Mouse (Mus musculus) B cell, adult 2 months (primary cell): ENCODE results near the gene Upf1.

Experiments
- DNase-seq, 2 experiments: peaks; one replicate each; pipeline ENCODE4 v3.0.0; 2022

Gene Upf1

GRCm38 (mm10) chr8:70317872-70318271 lies 35.2 kb downstream of the Upf1 start:
- DNase-seq, result no peak

DNA sequence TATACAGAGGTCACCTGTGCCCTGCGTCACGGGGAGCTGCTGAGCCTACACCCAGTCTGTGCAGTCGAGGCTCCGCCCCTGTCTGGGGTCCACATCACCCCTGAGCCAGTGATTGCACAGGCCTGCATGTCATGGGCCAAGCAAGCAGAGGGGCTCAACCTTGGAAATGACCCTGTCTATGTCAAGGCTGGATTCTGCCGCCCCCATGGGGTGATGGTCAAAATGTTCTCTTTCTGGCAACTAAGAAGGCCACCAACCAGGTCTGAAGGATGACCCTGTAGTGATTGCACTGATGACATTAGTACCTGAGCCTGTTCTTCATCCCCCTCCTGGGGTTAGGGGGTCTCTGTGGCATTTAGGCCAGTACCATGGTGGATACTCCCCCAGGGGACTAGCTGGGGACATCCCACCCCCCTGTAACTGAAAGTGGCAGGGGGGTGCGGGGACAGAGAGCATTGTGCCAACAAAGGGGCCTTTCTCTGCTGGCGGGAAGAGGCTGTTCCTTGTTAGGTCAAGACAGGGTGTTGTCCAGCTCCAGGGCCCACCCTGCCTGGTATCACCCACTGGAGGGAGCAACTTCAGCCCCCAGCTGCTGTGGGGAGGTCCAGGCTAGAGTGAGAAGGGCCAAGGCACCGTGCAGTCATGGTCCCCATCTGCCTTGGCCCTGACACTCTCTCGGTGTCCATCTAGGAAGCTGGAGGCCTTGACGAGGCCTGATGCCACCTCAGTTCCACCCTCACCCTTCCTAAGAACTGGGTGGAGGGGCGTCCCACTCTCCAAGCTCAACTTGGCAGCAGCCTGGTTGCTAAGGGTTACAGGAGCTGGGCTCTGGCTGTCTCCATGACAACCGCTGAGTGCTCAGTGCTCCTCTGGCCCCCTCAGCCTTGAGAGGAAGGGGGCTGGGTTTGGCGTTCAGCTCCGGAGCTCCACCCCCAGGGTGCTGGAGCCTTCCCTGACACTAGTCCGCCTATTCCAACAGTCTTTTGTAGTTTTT lies 36.3 kb downstream of the Upf1 start:
- no peak for DNase-seq

DNA sequence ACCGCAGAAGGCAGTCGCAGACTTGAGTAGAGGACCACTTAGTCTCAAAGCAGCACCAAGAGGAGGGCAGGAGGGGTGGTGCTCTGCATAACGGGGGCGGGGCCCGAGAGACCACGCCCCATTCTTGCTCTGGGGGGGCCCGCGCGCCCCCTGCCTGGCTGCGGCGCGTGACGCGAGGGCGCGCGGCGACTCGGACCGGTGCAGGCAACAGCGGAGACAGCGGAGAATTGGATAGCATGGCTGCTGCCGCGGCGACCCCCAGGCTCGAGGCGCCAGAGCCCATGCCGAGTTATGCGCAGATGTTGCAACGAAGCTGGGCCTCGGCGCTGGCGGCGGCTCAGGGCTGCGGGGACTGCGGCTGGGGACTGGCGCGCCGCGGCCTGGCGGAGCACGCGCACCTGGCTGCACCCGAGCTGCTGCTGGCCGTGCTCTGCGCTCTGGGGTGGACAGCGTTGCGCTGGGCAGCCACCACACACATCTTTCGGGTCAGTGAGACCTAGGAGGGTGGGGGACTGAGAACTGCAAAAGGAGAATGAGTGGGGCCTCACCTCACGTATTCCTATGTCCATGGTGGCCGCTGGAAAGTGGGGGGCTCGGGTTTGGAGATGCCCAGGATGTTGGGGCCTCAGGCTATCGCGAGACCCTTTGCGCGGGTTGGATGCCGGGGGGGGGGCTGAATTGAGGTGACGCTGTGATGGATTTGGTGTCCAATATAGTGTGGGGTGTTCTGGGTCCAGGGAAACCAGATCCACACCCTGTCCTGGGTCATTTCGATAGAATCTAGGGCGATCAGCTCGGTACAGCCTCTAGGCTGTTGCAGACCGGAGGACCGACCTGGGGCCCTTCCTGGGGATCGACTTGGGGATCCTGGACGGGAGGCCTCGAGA lies 37.2 kb downstream of the Upf1 start, which contains the start of gene Cers1:
TSS of gene Cers1 (plus strand) at position 152 of the 887 bp plus-strand sequence.
- DNase-seq, result peak; percentile 24 to 33

DNA sequence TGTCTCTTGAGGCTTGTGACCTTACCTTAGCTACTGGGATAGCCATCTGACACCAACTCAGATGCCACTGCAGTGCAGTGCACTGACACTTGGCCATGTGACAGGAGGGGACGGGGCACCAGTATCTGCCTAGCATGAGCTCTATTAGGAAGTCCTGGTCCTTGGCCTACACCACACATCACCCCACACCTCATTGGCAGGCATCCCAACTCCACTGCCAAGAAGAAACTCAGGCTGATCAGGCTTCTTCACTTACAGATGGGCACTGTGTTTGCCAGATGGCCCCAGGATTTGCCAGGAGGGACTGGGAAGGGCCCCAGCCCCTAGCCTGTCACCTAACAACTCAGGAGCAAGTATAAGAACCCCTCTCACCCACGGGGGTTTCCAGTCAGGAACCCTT lies 39.7 kb downstream of the Upf1 start:
- DNase-seq, result no peak

DNA sequence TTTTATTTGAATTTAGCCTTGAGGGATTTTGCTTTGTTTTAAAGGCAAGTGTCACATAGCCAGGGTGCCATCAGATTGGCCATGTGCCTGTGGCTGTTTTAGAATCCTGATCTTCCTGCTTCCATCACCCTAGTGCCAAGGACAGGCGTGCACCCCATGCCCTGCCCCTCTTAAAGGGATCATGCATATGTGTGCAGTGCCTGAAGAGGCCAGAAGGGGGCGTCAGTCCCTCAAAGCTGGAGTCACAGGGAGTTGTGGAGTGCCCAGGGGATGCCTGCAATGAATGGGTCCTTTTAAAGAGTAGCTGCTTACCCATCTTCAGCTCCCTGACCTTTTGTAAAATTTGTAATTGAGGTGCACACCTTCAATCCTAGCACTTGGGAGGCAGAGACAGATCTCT lies 43.8 kb downstream of the Upf1 start:
- peak; percentile 63 to 65 for DNase-seq

DNA sequence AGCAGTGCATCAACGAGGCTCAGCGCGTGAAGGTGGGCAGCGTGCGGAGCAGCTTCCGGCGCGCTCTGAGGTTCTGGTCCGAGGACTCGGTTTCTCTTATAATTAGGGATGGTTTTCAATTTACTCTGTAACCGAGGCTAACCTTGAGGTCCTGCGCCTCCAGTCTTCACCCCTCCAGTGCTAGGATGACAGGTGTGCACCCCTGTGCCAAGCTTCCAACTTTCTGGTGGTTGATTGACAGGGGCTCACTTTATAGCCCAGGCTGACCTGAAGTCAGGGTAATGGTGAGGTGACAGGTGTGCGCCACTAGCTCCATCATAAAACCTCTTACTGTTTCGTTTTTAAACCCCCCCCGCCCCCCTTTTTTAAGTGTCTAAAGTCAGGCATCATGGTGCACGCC lies 50.2 kb downstream of the Upf1 start:
- no peak for DNase-seq

DNA sequence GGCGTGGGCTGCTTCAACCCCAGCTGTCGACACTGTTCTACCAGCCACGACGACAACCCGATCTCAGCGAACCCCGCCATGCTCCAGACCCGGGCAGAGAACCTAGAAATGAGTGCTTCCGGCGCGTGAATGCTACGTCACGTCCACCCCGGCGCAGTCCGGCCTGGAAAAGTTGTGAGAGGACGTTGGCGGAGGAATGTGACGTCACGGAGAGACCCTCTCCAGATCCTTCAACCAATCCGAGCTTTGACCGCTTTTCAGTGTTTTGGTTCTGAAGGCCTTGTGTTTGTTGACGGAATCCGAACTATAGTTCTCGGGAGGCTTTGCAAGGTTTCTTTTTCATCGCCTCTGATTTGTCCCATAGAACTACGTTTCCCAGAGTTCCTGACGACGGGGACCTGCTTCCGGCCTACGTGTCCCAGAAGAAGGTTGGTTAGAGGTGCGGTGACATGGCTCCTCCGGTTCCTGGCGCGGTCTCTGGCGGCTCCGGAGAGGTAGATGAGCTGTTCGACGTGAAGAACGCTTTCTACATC lies 50.7 kb downstream of the Upf1 start, which contains the start of the genes Ddx49 and Cope:
TSS of gene Ddx49 (minus strand) at position 132 of the 533 bp plus-strand sequence.
TSS of gene Cope (plus strand) at position 161 of the 533 bp plus-strand sequence.
- DNase-seq, result peak; percentile 95

DNA sequence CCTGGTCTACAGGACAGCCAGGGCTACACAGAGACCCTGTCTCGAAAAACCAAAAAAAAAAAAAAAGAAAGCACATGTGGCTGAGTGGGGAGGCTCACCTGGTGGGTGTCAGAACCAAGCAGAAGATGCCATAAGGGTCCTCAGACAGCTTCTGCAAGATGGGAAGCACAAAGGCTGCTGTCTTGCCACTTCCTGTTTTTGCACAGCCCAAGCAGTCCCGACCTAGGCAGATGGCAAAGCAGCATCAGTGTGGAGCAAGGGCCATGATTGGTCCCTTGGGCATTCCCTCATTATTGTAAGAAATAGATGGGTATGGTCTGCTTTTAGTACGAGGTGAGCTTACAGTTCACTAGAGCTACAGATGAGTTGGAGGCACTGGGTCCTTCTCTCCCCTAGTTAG lies 52.2 kb downstream of the Upf1 start:
- DNase-seq, result no peak

DNA sequence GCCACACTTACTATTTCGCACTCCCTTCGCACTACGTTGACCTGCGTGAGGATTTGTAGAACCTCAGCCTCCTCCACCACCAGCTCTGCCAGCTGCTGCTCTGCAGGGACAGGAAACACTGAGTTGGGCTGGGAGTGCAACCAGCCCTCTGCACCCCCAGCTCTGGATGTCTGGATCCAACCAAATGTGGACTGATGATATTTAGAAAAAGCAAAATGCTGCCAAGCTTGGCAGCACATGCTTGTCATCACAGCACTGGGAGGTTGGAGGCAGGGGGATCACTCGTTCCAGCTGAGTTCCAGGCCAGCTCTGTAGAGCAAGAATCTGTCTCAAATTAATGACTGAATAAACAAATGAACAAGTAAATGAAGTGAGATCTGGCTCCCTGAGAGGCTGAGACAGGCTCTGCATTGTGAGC lies 59.1 kb downstream of the Upf1 start:
- DNase-seq, result no peak

- DNase-seq, result peak; percentile 66 to 73
These were observed 66.3 kb downstream of the Upf1 start for GRCm38 (mm10) chr8:70286737-70287136.

- DNase-seq, result no peak
These were observed 67.8 kb downstream of the Upf1 start for GRCm38 (mm10) chr8:70285304-70285703.

- no peak for DNase-seq
These were observed 68.7 kb downstream of the Upf1 start for GRCm38 (mm10) chr8:70284421-70284820.

GRCm38 (mm10) chr8:70283136-70284077 lies 69.7 kb downstream of the Upf1 start:
- DNase-seq, result no peak

DNA sequence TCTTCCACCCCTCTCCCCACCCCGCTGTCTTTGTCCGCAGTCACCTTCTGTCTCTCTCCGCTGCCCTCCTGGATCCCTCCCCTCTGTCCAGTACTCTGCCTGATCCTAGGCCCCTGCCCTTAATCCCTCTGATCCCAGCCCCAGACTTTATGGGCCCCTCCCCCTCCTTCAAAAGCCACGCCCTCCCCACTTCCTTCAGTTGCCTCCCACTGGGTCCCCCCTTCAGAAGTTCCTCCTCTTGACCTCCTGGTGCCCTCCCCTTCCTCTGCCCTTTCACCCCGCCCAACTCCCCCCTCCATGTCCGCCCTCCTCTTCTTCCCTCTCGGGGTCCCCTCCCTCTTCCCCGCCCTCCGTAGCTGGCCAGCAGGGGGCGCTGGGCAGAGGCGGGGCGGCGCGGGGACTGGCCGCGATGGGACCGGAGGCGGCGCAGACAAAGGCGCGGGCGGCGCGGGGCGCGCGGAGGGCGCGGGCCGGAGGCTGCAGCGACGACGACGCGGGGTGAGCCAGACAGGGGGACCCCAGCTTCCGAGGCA lies 70.4 kb downstream of the Upf1 start, which contains the start of gene Homer3:
TSS of gene Homer3 (plus strand) at position 225 of the 533 bp plus-strand sequence.
- DNase-seq, result peak; percentile 91 to 92
